Mouse (Mus musculus): ENCODE measurements at regions not wholly inside any gene's neighbourhood (a gene's known extent, or its start where the extent isn't known, plus 50 kb on each side); places are given as distances from the start of the nearest gene placed in this dataset.

DNA sequence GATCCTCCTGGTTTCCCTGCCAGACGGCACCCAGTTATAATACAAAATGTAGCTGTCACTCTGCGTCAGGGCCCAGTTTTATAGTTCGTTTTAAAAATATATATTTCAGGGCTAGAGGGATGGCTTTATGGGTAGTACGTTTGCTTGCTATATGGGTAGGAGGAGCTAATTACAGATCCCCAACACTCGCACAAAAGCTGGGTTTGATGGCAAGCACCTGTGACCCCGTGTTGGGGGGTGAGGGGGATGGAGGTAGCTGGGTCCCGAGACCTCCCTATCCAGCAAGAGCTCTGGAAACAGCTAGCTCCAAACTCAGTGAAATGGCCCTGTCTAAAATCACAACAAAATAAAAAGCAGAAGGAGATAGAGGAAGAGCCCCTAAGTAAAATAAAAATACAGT is 358.3 kb upstream of the Maf start:
- no peak for DNase-seq (ENCODE audit: low read depth, low spot score)
- Histone ChIP-seq H3K27me3 (ENCODE audit: control insufficient read depth, insufficient read depth, low read length, poor library complexity, severe bottlenecking) (no peaks in the 10 kb centered on the region), H3K36me3 (ENCODE audit: control insufficient read depth, insufficient read depth, low read length, poor library complexity, severe bottlenecking) (no peaks in the 10 kb centered on the region)

DNA sequence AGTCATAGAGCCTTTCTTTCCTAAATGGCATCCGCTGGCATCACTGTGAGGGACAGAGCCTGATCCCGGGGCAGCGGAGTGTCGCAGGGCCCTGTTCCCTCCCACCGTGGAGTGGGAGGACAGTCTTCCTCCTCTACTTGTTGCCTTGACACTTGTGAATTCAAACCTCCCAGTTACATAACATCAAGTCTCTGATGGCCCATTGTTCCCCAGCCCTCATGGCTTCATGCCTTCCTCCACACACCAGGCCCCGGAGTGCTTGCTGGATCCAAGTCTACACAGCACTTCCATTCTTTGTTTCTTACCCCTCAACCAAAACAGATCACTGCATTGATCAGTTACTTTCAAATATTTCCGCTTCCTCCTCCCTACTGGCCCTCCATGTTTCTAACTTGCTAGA is 357.7 kb upstream of the Maf start:
- H3K36me3 ChIP-seq (ENCODE audit: control insufficient read depth, insufficient read depth, low read length, poor library complexity, severe bottlenecking), result no peaks in the 10 kb centered on the region
- H3K27me3 ChIP-seq (ENCODE audit: control insufficient read depth, insufficient read depth, low read length, poor library complexity, severe bottlenecking), result no peaks in the 10 kb centered on the region
- DNase-seq (ENCODE audit: low read depth, low spot score), result no peak

DNA sequence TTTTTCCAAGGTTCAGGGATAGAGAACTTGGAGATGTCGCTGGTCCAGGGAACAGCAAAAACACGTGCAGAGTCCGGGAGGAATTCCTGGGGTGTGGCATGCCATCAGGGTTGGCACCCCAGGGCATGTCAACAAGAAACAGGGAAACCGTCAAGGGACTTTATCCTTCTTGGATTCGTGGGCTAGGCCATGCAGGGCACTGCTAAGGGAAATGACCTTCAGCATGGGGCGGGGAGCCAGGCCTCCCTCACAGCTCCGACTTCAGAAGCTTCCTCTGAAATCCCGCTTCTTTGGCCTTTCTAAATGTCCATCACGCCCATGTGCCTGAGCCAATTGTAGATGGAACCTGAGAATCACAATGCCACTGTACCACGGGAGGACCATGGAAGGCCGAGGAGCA is 357.0 kb upstream of the Maf start:
- H3K27me3 ChIP-seq (ENCODE audit: control insufficient read depth, insufficient read depth, low read length, poor library complexity, severe bottlenecking), result no peaks in the 10 kb centered on the region
- no peaks in the 10 kb centered on the region for H3K36me3 ChIP-seq (ENCODE audit: control insufficient read depth, insufficient read depth, low read length, poor library complexity, severe bottlenecking)
- DNase-seq (ENCODE audit: low read depth, low spot score), result no peak

DNA sequence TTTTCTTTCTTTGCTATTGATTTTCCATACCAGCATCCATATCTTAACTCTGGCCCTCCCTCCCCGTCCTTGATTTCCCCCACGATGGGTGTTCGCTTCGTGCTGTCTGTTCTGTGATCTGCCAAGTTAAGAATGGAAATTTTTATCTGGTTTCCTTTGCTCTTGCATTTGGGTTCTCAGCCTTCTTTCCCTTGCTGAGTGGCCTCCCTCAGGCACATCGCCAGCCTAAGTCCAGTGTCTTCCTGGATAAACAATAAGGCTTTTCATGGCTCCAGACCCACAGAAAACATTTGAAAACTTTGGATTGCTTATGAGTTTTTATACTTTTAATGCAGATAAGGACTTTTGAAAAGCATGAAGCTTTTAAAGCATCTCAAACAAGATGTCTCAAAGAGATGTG is 355.9 kb upstream of the Maf start:
- Histone ChIP-seq H3K36me3 (ENCODE audit: control insufficient read depth, insufficient read depth, low read length, poor library complexity, severe bottlenecking) (no peaks in the 10 kb centered on the region), H3K27me3 (ENCODE audit: control insufficient read depth, insufficient read depth, low read length, poor library complexity, severe bottlenecking) (no peaks in the 10 kb centered on the region)
- no peak for DNase-seq (ENCODE audit: low read depth, low spot score)

DNA sequence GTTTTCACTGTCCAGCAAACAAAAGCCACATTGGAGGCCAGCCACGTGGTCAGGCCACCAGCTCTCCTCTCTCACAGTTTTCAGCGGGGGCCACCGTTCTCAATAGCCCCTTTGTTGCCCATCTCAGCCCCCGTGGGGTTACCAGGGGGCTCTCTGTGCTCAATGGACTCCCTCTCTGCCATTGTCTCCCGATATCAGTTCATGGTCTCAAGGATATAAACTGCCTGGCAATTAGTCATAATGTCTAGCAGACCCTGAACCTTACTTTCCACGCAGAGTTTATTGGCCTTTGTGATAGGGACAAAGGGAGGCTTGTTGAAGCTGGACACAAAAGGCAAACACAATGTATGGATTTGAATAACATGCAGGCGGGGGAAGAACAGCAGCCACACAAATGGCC is 345.9 kb upstream of the Maf start:
- Histone ChIP-seq H3K36me3 (ENCODE audit: control insufficient read depth, insufficient read depth, low read length, poor library complexity, severe bottlenecking) (no peaks in the 10 kb centered on the region), H3K27me3 (ENCODE audit: control insufficient read depth, insufficient read depth, low read length, poor library complexity, severe bottlenecking) (no peaks in the 10 kb centered on the region; the same call in 1 of the 2 replicates)
- DNase-seq (ENCODE audit: low read depth, low spot score), result no peak

DNA sequence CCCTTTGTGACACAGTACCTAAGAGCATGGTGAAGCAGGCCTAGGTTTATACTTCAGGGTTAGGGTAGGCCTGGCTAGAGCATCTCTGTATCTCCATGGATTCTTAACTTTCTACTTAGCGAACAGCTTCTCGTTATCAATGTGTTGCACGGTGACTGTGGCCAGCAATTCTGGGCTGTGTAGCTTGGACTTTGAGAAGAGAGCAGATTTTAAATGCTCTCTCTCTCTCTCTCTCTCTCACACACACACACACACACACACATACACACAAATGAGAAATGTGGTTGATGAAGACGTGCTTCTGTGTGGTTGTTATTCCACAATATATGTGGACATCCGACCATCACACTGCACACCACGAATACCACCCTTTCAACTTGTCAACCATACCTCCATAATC is 345.4 kb upstream of the Maf start:
- Histone ChIP-seq H3K36me3 (ENCODE audit: control insufficient read depth, insufficient read depth, low read length, poor library complexity, severe bottlenecking) (no peaks in the 10 kb centered on the region), H3K27me3 (ENCODE audit: control insufficient read depth, insufficient read depth, low read length, poor library complexity, severe bottlenecking) (no peaks in the 10 kb centered on the region; the same call in 1 of the 2 replicates)
- DNase-seq (ENCODE audit: low read depth, low spot score), result no peak

DNA sequence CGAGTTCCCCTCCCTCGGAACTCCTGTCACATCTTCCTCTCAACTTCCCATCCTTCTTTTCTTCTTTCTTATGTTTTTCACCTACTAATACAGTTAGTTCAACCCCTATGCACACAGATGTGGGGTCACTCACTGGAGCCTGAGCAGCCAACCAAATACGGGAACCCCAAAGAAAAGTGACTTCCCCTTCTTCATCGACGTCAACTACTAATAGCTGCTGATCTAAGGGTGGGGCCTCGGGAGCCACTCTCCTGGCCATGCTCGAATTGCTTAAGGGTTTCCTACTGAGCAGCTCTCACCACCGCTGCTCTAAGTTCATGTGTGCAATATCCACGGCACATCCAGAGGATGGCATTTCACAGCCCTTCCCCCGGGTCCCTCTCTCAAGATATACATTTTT is 340.9 kb upstream of the Maf start:
- H3K27me3 ChIP-seq (ENCODE audit: control insufficient read depth, insufficient read depth, low read length, poor library complexity, severe bottlenecking), result no peaks in the 10 kb centered on the region; the same call in 1 of the 2 replicates
- DNase-seq (ENCODE audit: low read depth, low spot score), result no peak
- H3K36me3 ChIP-seq (ENCODE audit: control insufficient read depth, insufficient read depth, low read length, poor library complexity, severe bottlenecking), result no peaks in the 10 kb centered on the region

DNA sequence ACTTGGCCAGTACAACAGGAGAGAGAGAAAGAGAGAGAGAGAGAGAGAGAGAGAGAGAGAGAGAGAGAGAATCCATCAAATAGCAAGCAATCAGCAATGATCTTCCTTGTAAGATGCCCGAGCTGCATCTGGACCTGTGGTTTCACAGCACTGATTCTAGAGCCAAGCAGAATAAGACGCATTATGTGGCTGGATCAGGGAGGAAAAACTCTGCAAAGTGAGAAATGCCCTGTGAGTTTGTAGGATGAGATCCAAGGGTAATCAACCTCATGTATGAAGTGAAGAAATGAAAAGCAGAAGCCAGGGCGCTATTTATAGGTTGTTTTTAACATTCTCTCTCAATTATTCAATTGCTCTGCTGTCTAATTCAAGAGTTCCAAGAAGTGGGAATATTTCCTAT is 339.3 kb upstream of the Maf start:
- no peak for DNase-seq (ENCODE audit: low read depth, low spot score)
- no peaks in the 10 kb centered on the region for H3K27me3 ChIP-seq (ENCODE audit: control insufficient read depth, insufficient read depth, low read length, poor library complexity, severe bottlenecking)
- H3K36me3 ChIP-seq (ENCODE audit: control insufficient read depth, insufficient read depth, low read length, poor library complexity, severe bottlenecking), result no peaks in the 10 kb centered on the region

DNA sequence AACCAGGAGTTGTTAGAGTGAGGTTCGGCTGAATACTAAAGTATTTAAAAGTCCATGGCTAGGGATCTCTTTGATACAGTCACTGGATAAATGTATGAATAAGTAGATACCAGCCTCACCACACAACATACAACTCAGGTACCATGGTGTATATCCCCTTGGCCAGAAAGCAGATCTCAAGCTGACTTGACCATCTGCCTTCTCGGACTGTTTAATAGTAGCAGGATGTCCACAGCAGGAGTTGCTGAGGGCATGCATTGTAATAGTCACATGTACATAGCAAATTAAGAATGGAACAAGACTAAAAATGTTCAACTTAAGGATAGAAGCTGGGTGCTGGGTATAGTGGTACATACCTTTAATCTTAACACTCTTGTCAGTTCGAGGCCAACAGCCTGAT is 337.9 kb upstream of the Maf start:
- H3K36me3 ChIP-seq (ENCODE audit: control insufficient read depth, insufficient read depth, low read length, poor library complexity, severe bottlenecking), result no peaks in the 10 kb centered on the region
- DNase-seq (ENCODE audit: low read depth, low spot score), result no peak
- no peaks in the 10 kb centered on the region for H3K27me3 ChIP-seq (ENCODE audit: control insufficient read depth, insufficient read depth, low read length, poor library complexity, severe bottlenecking)

DNA sequence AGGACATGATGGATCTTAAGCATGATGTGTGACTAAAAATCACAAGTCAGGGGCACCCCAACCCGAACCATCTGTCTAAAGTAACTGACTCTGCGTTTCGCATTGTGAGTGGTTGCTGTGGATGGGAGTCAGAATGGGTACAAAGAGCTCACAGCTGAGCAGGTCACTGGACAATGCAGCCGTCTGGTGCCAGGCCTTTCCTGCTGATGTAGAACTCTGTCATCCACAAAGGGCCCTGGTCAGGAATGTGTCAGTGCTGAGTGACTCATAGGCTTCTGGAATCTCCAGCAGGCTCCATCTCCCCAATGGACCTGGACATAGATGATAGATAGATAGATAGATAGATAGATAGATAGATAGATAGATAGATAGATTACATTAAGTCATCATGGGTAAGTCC is 335.8 kb upstream of the Maf start:
- Histone ChIP-seq H3K36me3 (ENCODE audit: control insufficient read depth, insufficient read depth, low read length, poor library complexity, severe bottlenecking) (no peaks in the 10 kb centered on the region), H3K27me3 (ENCODE audit: control insufficient read depth, insufficient read depth, low read length, poor library complexity, severe bottlenecking) (no peaks in the 10 kb centered on the region)
- no peak for DNase-seq (ENCODE audit: low read depth, low spot score)

DNA sequence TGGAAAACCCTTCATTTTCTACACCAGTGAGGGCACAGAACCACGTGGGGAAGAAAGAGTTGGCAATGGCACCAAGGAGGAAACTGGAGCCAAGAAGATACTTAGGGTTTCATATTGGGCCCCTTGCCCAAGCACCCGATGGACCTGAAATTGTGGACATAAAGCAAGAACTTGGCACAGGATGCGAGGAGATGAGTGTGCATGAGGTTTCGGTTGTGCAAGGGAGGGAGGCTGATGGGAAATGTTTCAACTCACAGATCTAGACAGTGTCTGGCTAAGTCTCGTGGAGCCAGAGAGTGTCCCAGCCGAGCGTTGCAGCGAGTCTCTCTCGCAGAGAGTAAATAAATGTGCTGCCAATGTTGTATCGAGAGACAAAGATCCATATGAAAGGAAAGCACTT is 323.4 kb upstream of the Maf start:
- no peaks in the 10 kb centered on the region for H3K36me3 ChIP-seq (ENCODE audit: control insufficient read depth, insufficient read depth, low read length, poor library complexity, severe bottlenecking)
- no peaks in the 10 kb centered on the region for H3K27me3 ChIP-seq (ENCODE audit: control insufficient read depth, insufficient read depth, low read length, poor library complexity, severe bottlenecking)
- no peak for DNase-seq (ENCODE audit: low read depth, low spot score)

DNA sequence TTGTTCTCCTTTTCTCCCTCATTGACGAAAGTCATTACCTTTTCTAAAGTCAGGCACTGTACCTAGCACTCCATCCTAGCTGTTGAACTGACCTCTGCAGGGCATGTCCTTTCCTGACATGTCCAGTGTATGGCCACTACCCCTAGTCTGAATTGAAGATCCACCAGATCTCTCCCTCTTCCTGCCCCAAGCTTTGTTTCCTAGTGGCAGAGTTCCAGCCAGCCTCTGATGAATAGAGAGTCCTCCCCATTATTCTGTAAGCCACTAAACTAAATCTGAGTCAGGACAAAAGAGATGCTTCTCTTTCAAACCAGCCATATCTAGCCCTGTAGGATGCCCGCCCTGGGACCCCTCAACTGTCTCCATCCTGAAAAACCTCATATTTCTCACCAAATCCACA is 317.7 kb upstream of the Maf start:
- Histone ChIP-seq H3K27me3 (ENCODE audit: control insufficient read depth, insufficient read depth, low read length, poor library complexity, severe bottlenecking) (no peaks in the 10 kb centered on the region), H3K36me3 (ENCODE audit: control insufficient read depth, insufficient read depth, low read length, poor library complexity, severe bottlenecking) (no peaks in the 10 kb centered on the region)
- DNase-seq (ENCODE audit: low read depth, low spot score), result no peak

DNA sequence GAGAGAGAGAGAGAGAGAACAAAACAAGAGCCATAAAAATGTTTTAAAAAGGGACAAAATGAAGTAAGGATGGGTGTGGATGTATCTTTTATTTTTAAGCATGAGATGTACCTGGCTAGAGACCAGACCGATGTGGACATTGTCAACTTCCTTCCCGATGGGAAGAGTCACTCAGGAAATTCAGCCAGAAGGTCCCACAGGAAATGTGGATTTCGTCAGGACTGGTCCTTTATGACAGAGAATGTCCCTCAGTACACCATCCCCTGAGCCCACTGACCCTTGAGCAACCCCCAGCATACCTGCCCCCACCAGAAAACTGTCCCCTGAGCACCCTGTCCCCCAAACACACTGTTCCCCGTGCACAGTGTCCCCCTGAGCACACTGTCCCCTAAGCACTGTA is 317.2 kb upstream of the Maf start:
- Histone ChIP-seq H3K36me3 (ENCODE audit: control insufficient read depth, insufficient read depth, low read length, poor library complexity, severe bottlenecking) (no peaks in the 10 kb centered on the region), H3K27me3 (ENCODE audit: control insufficient read depth, insufficient read depth, low read length, poor library complexity, severe bottlenecking) (no peaks in the 10 kb centered on the region)
- no peak for DNase-seq (ENCODE audit: low read depth, low spot score)

DNA sequence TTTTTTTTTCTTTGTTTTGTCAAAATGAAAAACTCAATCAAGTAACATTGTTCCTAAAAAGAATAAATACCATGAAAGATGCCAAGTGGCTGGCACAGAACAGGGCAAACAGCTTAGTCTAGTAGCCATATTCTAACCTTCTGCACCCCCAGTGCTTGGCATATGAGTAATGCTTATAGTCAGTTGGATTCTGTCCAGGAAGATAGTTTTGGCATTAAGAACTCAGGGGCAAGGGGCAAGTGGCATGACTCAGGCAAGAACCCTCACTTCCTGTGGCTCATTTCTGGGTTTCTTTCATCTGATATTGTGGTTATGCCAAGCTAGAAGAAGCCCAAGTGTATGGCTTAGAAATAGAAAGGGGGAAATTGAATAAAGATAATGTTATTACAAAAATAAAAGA is 314.1 kb upstream of the Maf start:
- no peak for DNase-seq (ENCODE audit: low read depth, low spot score)
- no peaks in the 10 kb centered on the region for H3K27me3 ChIP-seq (ENCODE audit: control insufficient read depth, insufficient read depth, low read length, poor library complexity, severe bottlenecking)
- H3K36me3 ChIP-seq (ENCODE audit: control insufficient read depth, insufficient read depth, low read length, poor library complexity, severe bottlenecking), result no peaks in the 10 kb centered on the region

DNA sequence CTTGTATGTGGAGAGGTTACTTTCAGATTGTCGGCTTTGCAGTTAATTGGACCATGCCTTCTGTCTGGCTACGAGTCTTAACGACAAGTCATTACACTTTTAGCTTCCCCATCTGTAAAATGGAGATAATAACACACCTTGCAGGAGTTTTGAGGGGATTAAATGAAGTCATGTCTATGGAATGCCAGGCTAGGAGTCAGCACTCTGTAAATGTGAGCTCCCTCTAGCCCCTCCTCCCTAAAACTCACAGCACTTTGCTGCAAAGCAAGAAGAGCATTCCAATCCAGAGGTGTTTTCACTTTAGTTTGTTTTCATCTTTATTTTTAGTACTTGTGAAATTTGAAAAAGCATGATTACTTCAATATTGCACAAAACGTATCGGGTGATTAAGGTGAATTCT is 287.7 kb upstream of the Maf start:
- H3K36me3 ChIP-seq (ENCODE audit: control insufficient read depth, insufficient read depth, low read length, poor library complexity, severe bottlenecking), result no peaks in the 10 kb centered on the region
- no peak for DNase-seq (ENCODE audit: low read depth, low spot score)

DNA sequence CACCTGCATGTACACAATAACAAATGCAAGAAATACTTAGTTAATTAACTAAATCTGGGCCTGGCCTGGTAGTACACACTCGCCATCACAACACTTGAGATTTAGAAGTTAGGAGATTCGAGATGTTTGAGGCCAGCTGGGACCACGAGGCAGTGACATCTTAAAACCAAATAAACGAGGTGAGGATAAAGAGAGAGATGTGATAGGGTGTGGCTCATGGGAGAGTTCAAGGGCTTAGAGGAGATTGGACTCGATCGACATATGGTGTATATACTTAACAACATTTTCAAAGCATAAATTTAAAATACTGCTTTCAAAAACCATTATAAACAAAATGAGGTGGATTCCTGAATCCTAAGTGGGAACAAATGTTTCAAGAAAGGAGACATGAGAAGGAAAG is 284.4 kb upstream of the Maf start:
- DNase-seq (ENCODE audit: low read depth, low spot score), result no peak
- H3K36me3 ChIP-seq (ENCODE audit: control insufficient read depth, insufficient read depth, low read length, poor library complexity, severe bottlenecking), result no peaks in the 10 kb centered on the region
- no peaks in the 10 kb centered on the region for H3K27me3 ChIP-seq (ENCODE audit: control insufficient read depth, insufficient read depth, low read length, poor library complexity, severe bottlenecking)

More for the DNA sequence above, 287.7 kb upstream of the Maf start:
- H3K27me3 ChIP-seq (ENCODE audit: control insufficient read depth, insufficient read depth, low read length, poor library complexity, severe bottlenecking), result no peaks in the 10 kb centered on the region
